ENCODE assay signal across 19 mouse cellular contexts in the genomic region with DNA sequence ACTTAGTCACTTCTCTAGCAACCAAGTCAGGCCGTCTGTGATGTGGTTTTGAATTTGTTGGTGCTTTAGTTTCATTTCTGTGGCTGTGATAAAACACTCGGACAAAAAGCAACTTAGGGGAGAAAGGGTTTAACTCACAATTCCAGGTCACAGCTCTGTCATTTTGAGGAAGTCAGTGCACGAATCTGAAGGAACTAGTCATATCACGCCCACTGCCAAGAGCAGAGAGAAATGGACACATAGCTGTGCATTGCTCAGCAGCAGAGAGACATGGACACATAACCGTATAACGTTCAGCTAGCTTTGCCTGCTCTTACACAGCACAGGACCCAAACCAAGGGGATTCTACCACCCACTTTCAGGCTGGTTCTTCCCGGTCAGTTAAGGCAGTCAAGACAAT. TPM values are rescaled to one million over a fixed set of nuclear protein-coding genes. Genes with fewer than 3 reads are reported as not detected.
"Had no signal": no experiment of that assay in that cellular context is flagged by ENCODE, and none has a peak within 500 bp of the region (broad histone marks: within the 10 kb centered on the region; RNA-seq: fewer than 3 reads in every experiment).

No protein-coding gene starts in this region.

- H3K27ac ChIP-seq: kidney, embryonic 15.5 days; liver, embryonic 15.5 days; midbrain, embryonic 12.5 days; neural tube, embryonic 12.5 days; stomach, embryonic 15.5 days had no signal

- H3K36me3 ChIP-seq: kidney, embryonic 15.5 days; liver, embryonic 15.5 days; midbrain, embryonic 12.5 days; neural tube, embryonic 12.5 days; stomach, embryonic 15.5 days had no signal

- DNase-seq: kidney, postnatal 14 days; left cerebral cortex, postnatal 4 days; lung, embryonic 14.5 days; lung, postnatal 10 days; retina, postnatal 1 day; right cerebral cortex, postnatal 14 days; thymus, adult 2 months; thymus, postnatal 36 days had no signal

- ATAC-seq: inflammation-experienced regulatory T-cells, adult 6 months; intestine, postnatal 0 days had no signal

- H3K9ac ChIP-seq: kidney, embryonic 15.5 days; liver, embryonic 15.5 days; lung, embryonic 14.5 days; midbrain, embryonic 12.5 days; neural tube, embryonic 12.5 days; stomach, embryonic 15.5 days had no signal

- H3K9me3 ChIP-seq: kidney, embryonic 15.5 days; liver, embryonic 15.5 days; midbrain, embryonic 12.5 days; stomach, embryonic 15.5 days had no signal

- H3K4me3 ChIP-seq: kidney, embryonic 15.5 days; liver, embryonic 15.5 days; midbrain, embryonic 12.5 days; myocyte; neural tube, embryonic 12.5 days; stomach, embryonic 15.5 days had no signal

- H3K4me1 ChIP-seq: stomach, embryonic 15.5 days had no signal

- H3K27me3 ChIP-seq: midbrain, embryonic 12.5 days; neural tube, embryonic 12.5 days; stomach, embryonic 15.5 days had no signal

RNA-seq across cellular contexts. Expression of a gene that starts 13.0 kb away (rescaled TPM):
- total RNA-seq: layer of hippocampus, adult 8-10 months; left cerebral cortex, postnatal 4 days; midbrain, postnatal 0 days; neutrophil, adult 5-6 weeks had no signal
- polyA plus RNA-seq: inflammation-experienced regulatory T-cells, adult 6 months; midbrain, postnatal 0 days had no signal
